Mouse (Mus musculus) yolk sac, embryonic 10.5 days (tissue): Measurements from ENCODE around the gene Mical2.

Source experiments
- DNase-seq: peaks from one replicate; pipeline ENCODE4 v3.0.0-alpha.2; 2017; ENCODE audit warnings: low spot score

Gene Mical2

DNA sequence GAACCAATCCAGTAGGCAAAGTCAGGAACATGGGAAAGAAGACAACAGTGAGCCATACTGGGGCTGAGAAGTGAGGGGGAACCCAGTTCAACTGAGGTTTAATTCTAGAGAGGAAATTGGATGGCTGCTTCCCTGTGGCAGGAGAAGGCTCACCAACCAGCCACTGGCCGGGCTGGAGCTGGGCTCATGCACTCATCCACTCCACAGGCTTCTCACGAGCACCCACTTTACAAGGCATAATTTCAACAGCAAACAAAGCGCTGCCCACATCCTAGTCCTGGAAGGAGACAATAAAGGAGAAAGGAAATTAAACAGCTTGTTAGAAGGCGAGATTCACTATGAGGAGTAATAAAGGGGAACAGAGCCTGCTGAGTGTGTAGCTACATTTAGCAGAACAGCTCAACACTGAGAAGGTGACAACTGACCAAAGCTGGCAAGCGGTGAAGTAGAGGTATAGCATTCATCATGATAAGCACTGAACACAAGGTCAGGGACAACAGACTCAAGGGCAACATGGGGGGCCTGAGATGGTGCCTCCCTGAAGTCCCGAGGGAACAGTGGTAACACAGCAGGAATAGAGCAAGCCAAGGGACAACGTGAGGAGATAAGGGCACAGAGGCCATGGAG lies 137.0 kb downstream of the Mical2 start:
- no peak for DNase-seq

DNA sequence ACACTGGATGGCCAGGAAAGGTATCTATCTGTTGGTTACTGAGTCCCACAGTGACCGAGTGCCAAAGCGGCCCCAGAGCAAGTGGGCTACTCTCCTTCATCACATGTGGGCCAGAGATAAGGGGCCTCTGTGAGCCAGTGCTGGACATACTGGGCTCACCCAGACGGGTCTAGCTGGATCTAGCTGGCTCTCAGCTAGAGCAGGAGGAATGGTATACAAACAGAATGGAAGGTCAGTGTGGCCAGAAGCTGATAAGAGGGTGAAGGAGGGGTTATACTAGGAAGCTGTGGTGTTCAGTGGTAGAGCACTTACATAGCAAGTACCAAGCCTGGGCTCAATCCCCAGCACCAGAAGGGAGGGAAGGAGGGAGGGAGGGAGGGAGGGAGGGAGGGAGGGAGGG lies 140.2 kb downstream of the Mical2 start:
- peak; percentile 40 for DNase-seq

DNA sequence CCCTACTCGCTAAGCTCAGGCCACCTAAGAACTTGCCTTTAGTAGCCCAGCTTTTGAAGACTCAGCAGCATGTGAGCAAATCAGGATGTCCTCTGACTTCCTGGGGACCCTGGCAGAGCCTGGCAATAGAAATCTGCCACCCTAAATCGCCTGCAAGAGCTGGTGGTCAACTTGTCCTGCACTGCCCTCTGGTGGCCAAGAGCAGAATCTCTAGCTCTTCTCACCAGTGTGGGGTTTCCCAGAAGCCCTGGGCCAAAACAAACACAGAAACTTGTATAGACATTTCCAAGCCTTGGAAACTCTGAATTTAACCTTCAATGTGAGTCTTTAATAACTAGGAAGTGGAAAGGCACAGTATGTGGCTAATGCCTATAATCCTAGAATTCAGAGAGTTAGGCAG lies 143.4 kb downstream of the Mical2 start:
- peak; percentile 78 for DNase-seq

DNA sequence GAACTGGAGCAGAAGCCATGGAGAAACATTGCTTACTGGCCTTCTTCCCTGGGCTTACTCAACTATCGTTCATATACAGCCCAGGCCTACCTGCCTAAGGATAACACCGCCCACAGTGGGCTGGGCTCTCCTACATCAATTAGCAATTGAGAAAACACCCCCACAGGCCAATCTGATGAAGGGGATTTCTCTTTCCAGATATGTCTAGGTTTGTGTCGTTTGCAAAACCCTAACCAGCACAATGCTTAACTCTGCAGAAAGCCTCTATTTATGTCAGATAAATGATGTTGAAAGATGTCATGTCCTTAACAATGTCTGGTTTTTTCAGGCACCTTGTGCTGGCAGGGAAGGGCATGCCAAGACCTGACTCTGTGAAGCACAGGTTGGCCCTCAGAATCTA lies 144.3 kb downstream of the Mical2 start:
- DNase-seq: no peak

DNA sequence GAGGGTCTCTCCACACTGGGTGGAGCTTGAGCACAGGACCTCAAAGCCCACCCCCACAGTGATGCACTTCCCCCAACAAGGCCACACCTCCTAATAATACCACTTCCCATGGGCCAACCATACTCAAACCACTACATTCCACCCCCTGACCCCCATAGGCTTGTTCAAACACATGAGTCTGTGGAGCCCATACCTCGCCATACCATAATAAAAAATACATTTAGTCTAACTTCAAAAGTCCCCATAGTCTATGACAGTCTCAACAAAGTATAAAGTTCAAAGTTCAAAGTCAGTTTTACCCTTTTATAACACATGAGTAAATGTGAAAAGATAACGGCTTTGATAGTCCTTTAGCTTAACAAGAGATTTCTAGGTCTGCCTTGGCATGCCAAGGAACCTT lies 145.7 kb downstream of the Mical2 start:
- no peak for DNase-seq

DNA sequence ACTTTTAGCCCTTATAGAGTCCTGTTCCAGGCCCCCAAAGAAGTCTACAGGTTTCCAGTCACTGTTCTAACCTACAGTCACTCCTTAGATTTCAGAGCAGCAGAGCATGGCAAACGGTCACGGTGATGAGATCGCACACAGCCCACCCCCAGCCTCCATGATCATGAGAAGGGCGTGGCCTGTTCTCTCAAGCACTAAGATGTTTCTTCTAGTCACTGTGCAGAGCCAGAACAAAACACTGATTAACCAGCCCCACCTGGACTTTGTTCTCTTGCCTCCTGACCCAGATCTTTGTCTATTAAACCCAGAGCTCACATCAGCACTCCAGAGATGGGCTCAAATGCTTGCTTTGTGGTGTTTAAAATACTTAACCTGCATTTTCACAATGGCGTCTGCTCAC lies 148.4 kb downstream of the Mical2 start:
- peak; percentile 88 for DNase-seq

DNA sequence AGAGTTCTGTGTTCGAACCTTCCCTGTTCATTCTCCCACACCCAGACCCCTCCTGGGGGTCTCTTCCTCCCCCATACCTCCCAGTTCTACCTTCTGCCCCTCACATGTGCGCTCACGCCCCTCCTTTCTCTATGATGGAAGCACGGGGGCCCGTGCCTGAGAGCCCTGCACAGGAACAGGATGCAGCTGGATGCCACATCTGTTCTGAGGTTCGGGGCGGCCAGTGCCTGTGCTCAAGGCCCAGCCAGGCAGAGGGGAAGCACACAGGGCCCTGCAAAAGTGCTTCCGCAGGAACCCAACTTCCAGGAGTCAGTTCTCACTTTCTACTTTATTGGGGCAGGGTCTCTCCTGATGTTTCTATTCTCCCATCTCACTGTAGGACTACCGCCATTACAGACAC lies 149.4 kb downstream of the Mical2 start:
- peak; percentile 25 for DNase-seq

DNA sequence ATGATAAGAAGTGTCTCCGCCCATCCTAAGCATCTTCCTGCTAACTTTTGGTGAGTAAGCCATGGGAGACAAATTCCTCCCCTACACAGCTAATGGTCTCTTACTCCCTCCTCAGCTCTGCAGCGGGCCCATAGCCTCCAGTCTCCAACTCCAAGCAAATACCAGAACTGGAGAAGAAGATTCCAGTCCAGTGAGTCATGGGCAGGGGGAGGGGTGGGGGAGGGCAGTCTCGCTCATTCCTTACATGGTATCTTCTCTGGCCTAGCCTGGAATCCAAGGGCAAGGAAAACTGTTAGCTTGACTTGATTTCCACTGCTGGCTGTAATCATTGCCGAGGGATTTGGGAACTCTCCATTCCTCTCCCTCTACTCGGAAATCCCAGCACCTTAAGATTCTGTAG lies 150.2 kb downstream of the Mical2 start:
- DNase-seq: peak; percentile 87

DNA sequence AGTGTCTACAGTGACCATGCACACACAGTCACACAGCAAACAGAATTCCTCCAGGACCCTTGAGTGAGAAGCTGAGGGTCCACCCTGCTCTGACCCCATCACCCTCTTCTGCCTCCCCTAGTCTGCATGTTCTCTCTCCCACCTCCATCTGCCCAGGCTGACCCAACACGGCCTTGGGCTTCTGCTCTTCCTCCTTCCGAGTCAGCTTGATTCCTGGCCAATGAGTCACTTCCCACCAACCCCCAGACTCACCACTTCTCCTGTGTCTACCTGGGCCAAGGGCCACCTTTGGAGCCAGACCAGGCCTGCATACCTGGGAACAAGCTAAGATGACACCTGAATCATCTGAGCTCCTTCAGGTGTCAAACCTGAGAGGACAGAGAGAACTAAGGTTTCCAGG lies 151.0 kb downstream of the Mical2 start:
- DNase-seq: peak; percentile 38

DNA sequence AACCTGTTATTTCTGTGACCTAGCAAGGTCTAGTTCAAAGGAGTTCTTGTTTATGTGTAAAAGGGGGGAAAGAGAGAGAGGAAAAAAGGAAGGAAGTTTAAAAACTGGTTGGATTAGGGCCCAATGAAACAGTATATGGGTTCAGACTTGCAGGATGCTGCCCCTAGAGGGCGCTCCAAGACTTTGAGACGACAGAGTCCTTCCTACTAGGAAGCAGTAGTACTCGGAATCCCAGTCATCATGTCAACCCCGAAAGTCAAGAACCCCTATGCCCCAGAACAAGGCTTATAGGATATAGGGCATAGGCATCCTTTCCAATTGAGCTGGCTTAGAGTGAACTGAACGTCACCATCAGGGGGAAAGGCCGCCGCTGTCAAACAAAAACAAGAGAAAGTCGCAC lies 151.7 kb downstream of the Mical2 start:
- DNase-seq: peak; percentile 53

DNA sequence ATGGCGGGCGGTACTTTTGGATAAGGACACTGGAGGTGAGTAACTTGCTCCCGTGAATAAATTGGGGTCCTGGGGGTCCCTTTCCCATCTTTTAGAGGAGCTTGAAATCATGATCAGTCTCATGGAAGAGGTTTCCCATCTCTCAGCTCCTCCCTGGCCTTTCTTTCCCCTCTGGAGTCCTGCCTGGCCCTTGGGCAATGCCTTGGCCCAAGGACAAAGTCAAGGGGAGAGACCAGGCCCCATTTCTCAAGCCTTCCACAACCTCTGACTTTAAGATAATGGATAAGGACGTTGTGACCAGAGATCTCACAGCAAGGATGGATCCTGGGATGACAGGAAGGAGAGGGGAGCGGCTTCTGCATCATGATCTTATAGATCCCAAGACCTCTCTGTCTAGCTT lies 152.4 kb downstream of the Mical2 start:
- no peak for DNase-seq

DNA sequence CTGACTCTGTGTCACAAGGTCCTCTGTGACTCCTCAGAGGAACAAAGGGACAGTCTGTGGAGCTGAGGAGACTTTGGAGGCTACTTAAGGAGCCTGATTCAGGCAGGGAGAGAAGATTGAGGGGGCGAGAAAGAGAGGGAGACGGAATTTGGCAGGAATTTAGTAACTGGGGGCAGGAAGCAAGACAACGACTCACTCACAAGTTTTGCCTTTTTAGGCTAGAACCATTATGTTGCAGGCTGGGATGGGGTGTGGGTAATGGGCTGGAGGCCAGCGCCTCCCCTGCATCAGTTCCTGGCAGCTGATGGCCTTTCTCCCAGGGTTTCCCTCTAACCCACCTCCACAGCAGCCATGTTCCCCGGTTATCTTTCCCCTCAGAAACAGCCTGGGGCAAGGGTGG lies 152.8 kb downstream of the Mical2 start:
- DNase-seq: no peak

DNA sequence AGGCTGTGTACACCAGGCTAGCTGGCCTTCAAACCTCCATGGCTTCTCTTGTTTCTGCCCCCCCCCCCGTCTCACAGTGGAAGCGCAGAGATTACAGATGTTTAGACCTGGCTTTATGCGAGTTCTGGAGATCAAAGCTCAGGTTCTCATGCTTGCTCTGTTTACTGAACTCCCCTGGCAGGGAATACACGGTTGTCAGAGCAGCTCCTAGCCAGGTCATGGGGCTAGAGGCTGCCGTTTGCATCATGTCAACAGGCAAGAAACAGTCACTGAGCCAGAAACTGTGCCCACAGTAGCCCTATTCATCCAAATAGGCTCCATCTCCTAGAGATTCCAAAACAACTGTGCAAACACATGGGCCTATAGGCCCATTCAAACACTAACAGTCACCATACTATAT lies 160.9 kb downstream of the Mical2 start:
- peak; percentile 21 for DNase-seq

DNA sequence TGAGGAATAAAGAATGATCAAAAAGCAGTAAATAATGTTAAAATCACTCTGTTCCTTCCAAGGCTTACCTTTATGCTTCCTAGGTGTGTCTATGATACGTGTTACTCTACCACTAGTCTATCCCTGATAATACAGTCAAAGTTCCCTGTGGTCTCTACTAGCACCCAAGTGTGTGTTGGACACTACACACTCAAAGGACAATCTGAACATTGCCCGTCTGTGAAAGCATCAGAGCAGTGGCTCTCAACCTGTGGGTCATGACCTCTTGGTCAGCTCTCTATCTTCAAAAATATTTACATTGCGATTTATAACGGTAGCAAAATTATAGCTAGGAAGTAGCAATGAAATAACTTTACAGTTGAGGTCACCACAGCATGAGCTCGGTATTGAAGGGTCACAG lies 162.2 kb downstream of the Mical2 start:
- DNase-seq: no peak

DNA sequence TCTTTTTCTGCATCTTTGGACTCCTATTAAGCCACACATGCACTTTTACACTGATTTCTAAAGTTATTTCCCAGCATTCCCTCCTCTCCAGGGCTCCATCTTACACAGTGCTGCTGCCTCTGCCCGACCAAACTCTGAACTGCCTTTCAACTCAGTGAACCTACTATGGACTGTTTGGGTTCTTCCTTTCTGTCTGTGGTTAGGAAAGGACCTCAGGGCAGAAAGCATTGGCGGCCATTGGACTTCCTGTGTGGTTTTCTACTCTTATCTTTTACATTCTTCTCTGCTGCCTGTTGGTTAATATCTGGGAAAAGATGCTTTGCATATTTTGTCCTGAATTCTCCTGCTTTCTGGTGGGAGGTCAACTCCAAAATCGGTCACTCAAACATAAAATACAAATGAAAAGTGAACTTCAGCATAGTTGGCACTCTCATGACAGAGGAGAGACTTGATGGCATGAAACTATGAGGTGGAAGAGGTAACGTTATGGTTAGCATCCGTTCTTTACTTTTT lies 162.8 kb downstream of the Mical2 start:
- peak; percentile 9 for DNase-seq

DNA sequence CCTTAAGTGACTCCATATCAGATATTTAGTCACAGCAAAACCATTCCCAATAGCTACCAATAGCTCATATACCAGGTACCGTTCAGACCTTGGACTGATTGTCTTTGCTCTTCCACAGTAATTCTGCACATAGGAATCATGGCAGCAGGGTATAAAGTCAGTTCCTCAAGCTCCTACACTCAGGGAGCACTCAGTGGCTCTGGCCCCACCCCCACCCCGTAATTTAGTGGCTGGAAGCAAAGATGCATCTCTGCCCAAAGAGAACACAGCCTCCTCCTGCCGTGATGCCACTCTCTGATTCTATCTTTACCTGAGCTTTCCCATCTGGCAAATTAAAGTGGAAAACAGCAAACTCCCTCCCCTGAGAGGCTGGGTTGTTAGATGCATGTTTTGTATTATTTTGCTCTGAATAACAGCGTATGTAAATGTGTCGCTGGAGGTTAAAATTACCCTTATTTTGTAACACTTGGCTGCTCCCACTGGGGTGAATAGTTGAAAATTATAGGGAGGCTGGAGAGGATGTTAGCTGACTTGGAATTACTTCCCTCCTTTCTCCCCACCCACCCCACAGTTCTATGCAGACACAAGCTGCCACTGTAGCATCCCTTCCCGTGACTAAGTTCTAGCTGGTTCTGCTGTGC lies 164.1 kb downstream of the Mical2 start:
- DNase-seq: no peak

DNA sequence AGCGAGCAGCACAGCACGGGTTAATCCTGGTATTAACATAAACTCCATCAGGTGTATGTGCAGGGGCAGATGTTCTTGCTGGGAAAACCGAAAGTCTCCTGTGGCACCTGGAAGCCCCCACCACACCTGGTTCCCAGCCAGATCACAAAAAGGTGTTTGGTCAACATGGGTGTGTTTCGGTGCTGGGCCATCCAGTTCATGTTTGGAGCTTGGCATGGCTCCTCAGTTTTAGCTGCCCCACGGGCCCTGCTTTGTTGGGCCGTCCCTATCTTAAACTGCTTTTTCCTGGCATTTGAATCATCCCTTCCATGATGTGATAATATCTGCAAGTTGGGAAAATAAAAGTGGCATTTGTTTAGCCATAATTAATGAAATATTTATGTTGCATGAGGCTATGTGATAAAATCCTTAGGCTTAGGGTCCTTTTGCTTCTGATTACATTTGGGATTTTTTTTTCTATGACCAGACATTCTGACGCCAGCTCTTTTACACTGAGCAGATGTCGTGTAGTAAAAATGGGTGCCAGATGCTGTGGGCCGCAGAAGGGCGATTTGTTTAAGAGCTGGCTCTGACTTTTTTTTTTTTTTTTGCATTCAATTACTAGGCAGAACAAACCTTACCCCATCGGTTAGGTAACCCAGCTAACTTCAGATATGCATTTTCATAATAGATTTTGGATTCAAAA lies 164.7 kb downstream of the Mical2 start:
- DNase-seq: no peak

DNA sequence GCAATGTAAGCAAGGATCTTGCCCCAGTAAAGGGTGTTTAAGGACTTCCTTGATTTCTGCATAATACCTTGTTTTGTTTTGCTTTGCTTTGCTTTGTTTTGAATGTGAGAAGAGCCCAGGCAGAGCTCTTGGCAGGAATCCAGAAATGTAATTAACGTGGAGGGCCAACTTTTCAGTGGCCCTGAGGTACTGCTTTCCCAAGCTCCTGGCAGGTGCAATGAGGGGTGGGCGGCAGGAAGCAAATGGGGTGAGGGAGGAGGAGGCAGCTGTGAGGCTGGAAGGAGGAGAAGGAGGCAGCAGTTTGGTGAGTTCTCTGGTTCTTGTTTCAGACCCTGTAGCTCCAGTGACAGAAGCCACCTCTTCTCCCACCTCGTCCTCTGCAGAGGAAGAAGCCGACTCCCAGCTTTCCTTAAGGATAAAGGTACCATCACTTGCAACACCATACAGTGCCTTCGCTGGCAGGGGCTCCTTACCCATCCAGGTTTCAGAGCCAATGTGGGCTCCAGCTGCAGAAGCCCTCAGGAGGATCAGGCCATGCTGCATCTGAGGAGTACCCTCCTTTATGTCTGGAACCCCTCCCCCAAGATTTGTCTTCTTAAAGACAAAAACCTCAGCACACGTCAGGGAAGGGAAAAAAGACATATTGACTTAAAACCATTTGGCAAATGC lies 165.4 kb downstream of the Mical2 start:
- DNase-seq: no peak

DNA sequence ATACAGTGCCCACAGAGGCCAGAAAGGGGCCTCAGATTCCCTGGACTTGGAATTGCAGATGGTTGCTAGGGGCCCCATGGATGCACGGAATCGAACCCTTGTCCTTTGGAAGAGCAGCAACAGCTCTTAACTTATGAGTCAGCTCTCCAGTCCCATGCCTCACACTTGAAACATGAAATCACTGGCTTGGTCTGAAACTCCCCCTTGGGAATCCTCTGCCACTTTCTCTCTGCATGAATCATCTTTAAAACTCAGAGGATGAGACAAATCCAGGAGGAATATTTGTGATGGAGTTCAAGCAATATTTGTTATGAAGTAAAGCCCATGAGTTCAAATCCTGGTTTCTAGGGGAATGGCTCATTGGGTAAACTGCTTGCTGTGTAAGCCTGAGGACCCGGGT lies 172.1 kb downstream of the Mical2 start:
- DNase-seq: no peak

DNA sequence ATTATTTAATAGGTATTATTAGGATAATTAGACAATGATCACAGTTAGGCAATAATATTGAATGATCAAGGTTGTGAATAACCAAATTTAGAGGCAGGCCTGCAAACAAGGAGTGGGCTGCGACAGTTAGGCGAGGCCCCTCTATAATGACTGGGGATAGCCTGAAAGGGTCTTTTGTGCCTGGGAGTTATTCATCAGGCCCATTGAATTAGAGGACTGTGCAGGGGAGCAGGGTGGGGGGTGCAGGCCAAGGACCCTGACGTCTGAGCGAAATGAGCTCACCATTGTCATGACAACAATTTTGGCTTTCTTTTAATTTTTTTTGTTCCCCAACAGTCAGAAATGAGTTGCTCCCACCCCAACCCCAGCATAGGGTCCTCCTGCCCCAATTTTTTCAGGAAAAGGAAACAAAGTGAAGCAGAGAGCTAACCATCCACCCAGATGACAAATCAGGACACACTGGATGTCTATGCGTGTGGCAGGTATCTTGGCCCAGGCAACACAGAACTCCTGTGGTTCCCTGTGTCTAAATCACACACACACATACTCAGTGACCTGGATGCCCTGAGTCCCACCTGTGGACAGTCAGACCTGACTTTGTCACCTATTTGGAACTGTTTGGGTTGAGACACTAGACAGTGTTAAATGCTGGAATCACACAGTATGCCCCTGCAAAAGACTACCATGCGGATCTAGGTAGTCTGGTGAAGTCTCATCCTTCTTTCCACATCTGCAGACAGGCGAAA lies 173.9 kb downstream of the Mical2 start:
- no peak for DNase-seq

DNA sequence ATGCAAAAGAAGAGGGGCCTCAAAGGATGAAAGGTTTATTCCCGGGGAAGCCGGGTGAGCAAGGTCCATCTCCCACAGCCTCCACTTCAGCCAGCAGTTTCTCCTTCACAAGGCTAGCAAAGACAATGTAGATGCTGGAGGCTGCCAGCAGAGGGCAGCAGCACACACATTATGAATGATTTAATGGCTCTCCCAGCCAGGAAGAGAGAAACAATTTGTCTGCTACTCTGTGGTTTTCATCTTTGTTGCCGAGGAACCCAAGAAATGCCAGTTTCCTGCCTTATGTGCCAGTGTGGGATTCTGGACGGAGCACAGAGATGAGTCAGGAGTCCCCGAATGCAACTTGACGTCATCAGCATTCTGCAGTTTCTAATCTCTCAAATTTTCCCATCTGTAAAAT lies 174.5 kb downstream of the Mical2 start:
- peak; percentile 64 for DNase-seq

DNA sequence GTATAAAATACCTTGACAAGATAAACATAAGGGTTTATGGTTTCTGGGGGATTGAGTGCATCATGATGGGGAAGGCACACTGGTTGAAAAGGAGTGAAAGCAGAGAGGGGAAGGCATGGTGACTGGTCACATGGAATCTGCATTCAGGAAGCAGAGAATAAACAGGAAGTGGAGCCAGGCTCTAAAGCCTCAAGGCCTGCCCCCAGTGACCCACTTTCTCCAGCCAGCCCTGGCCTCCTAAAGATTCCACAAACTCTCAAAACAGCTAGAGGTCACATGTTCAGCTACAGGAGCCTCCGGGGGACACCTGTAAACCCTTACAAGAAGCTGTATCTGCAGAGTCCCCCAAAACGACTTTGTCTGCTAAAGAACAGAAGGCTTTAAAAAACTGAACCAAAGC lies 179.4 kb downstream of the Mical2 start:
- no peak for DNase-seq
